Mouse (Mus musculus): ENCODE results near the gene Tex36. TPM values are rescaled to one million over a fixed set of nuclear protein-coding genes. Genes with fewer than 3 reads are reported as not detected.

The Tex36 gene
- polyA plus RNA-seq, 1 experiment from 2014 or later: not detected

DNA sequence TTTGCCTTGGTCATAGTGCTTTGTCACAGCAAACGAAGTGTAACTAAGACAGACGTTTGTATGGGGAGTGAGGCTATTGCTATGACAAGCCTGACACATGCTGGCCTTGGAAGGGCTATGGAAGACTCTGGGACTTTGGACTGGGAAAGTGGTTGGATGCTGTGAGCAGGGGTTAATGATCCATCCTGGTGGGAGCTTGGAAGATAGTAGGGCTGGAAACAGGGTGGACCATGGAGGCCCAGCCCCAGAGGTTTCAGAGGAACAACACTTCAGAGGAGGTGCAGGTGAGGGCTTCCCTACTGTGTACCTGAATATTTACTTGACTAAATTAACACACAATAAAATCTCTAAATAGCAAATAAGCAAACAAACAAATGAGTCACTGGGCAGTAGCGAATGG, 56.3 kb downstream of the Tex36 start:
- Histone ChIP-seq H3K27me3 (no peaks in the 10 kb centered on the region), H3K36me3 (no peaks in the 10 kb centered on the region), H3K4me2 (no peak overlapping the region), H3K4me1 (no peaks in the 10 kb centered on the region), H3K9ac (no peak overlapping the region), H3K9me3 (replicated peaks) (no peaks in the 10 kb centered on the region), H3K27ac (no peak overlapping the region), H3K4me3 (replicated peaks) (no peak overlapping the region)
- ATAC-seq (replicated peaks; ENCODE audit: low FRiP score): no peak
- 76% methylated on average over 3 of the region's 3 CpGs for WGBS

DNA sequence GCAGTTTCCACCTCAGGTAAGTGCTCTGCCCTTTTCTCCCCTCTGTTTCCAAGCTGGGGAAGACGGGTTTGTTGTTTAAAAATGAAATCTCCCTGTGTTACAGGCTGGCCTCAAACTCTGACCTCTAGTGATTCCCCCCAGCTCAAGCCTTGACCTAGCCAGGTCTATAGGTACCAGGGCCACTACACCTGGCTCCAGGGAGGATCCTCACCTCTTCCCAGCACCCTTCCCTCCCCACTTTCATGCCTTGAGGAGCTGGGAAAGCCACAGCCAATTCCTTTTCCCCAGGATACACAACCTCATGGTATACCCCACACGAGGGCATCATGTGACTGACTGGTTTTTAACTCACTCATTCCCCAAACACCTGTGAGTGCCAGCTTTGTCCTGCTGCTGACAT, 57.0 kb downstream of the Tex36 start:
- no peak overlapping the region for H3K4me2 ChIP-seq
- H3K9ac ChIP-seq: no peak overlapping the region
- H3K4me1 ChIP-seq: no peaks in the 10 kb centered on the region
- 65% methylated on average over 2 of the region's 2 CpGs for WGBS
- H3K27ac ChIP-seq: no peak overlapping the region
- H3K4me3 ChIP-seq (replicated peaks): no peak overlapping the region
- H3K36me3 ChIP-seq: no peaks in the 10 kb centered on the region
- H3K9me3 ChIP-seq (replicated peaks): no peaks in the 10 kb centered on the region
- no peaks in the 10 kb centered on the region for H3K27me3 ChIP-seq
- no peak for ATAC-seq (replicated peaks; ENCODE audit: low FRiP score)

- no peak overlapping the region for H3K4me3 ChIP-seq (replicated peaks)
- H3K9ac ChIP-seq: no peak overlapping the region
- no peaks in the 10 kb centered on the region for H3K36me3 ChIP-seq
- no peaks in the 10 kb centered on the region for H3K27me3 ChIP-seq
- no peak overlapping the region for H3K27ac ChIP-seq
- no peaks in the 10 kb centered on the region for H3K4me1 ChIP-seq
- no peak overlapping the region for H3K4me2 ChIP-seq
- ATAC-seq (replicated peaks; ENCODE audit: low FRiP score): no peak
- no peaks in the 10 kb centered on the region for H3K9me3 ChIP-seq (replicated peaks)
- WGBS: 97% methylated on average over 4 of the region's 4 CpGs
These were observed 58.8 kb downstream of the Tex36 start for GRCm38 (mm10) chr7:133543131-133543530.

- Histone ChIP-seq H3K9me3 (replicated peaks) (no peaks in the 10 kb centered on the region), H3K27ac (no peak overlapping the region), H3K36me3 (no peaks in the 10 kb centered on the region), H3K4me1 (no peaks in the 10 kb centered on the region), H3K27me3 (no peaks in the 10 kb centered on the region), H3K9ac (no peak overlapping the region), H3K4me3 (replicated peaks) (no peak overlapping the region), H3K4me2 (no peak overlapping the region)
- 80% methylated on average over 4 of the region's 4 CpGs for WGBS
- ATAC-seq (replicated peaks; ENCODE audit: low FRiP score): no peak
These were observed 64.6 kb downstream of the Tex36 start for GRCm38 (mm10) chr7:133537366-133537765.

Other genes starting within 250 kb of the Tex36 start
- 21.6 and 24.2 TPM in 2 replicates for gene Edrf1, start 35.4 kb upstream of the Tex36 start, polyA plus RNA-seq (2015; fragmentation: Nextera tagmentation; extraction: Ambion mirVana)
- 0.09 and 0.18 TPM in 2 replicates for gene Mmp21, start 77.9 kb upstream of the Tex36 start, polyA plus RNA-seq (2015; fragmentation: Nextera tagmentation; extraction: Ambion mirVana)
- gene Bccip, start 107.2 kb upstream of the Tex36 start, polyA plus RNA-seq (2015; fragmentation: Nextera tagmentation; extraction: Ambion mirVana): 189 and 201 TPM in 2 replicates
- gene Uros, start 107.9 kb upstream of the Tex36 start, polyA plus RNA-seq (2015; fragmentation: Nextera tagmentation; extraction: Ambion mirVana): 30.3 and 30.7 TPM in 2 replicates
- gene Fank1, start 174.7 kb upstream of the Tex36 start, polyA plus RNA-seq (2015; fragmentation: Nextera tagmentation; extraction: Ambion mirVana): 0.23 and 0.37 TPM in 2 replicates
- 19.7 and 21.3 TPM in 2 replicates for gene Dhx32, start 180.6 kb upstream of the Tex36 start, polyA plus RNA-seq (2015; fragmentation: Nextera tagmentation; extraction: Ambion mirVana)

Measured in kidney, embryonic 15.5 days (tissue).